Mouse (Mus musculus): ENCODE measurements around the gene Frmpd2.

Gene Frmpd2

GRCm38 (mm10) chr14:33508660-33509059 is 37.2 kb downstream of the Frmpd2 start:
- no peak for DNase-seq (ENCODE audit: low spot score in 2 of 2)

- no peak for DNase-seq (ENCODE audit: low spot score in 2 of 2)
These were observed 42.4 kb downstream of the Frmpd2 start for GRCm38 (mm10) chr14:33513877-33514276.

- no peak for DNase-seq (ENCODE audit: low spot score in 2 of 2)
These were observed 43.3 kb downstream of the Frmpd2 start for GRCm38 (mm10) chr14:33514756-33515285.

- no peak for DNase-seq (ENCODE audit: low spot score in 2 of 2)
These were observed 50.0 kb downstream of the Frmpd2 start for GRCm38 (mm10) chr14:33521538-33521937.

GRCm38 (mm10) chr14:33525272-33525983 is 53.9 kb downstream of the Frmpd2 start:
- no peak for DNase-seq (ENCODE audit: low spot score in 2 of 2)

- DNase-seq (ENCODE audit: low spot score in 2 of 2), result no peak
These were observed 55.1 kb downstream of the Frmpd2 start for GRCm38 (mm10) chr14:33526621-33527020.

- DNase-seq (ENCODE audit: low spot score in 2 of 2), result no peak
These were observed 56.4 kb downstream of the Frmpd2 start for GRCm38 (mm10) chr14:33527938-33528337.

- DNase-seq (ENCODE audit: low spot score in 2 of 2), result no peak
These were observed 59.9 kb downstream of the Frmpd2 start for GRCm38 (mm10) chr14:33531331-33531912.

GRCm38 (mm10) chr14:33532792-33533191 is 61.3 kb downstream of the Frmpd2 start:
- DNase-seq (ENCODE audit: low spot score in 2 of 2), result no peak

GRCm38 (mm10) chr14:33533516-33533915 is 62.0 kb downstream of the Frmpd2 start:
- DNase-seq (ENCODE audit: low spot score in 2 of 2), result no peak

- DNase-seq (ENCODE audit: low spot score in 2 of 2), result no peak
These were observed 63.8 kb downstream of the Frmpd2 start for GRCm38 (mm10) chr14:33535317-33535716.

GRCm38 (mm10) chr14:33539559-33540167 is 68.2 kb downstream of the Frmpd2 start:
- DNase-seq (ENCODE audit: low spot score in 2 of 2), result peak in 1 of 2 experiments; percentile 16

- DNase-seq (ENCODE audit: low spot score in 2 of 2), result no peak
These were observed 74.2 kb downstream of the Frmpd2 start for GRCm38 (mm10) chr14:33545565-33546143.

- DNase-seq (ENCODE audit: low spot score in 2 of 2), result no peak
These were observed 77.2 kb downstream of the Frmpd2 start for GRCm38 (mm10) chr14:33548650-33549049.

GRCm38 (mm10) chr14:33549856-33550255 is 78.4 kb downstream of the Frmpd2 start:
- DNase-seq (ENCODE audit: low spot score in 2 of 2), result no peak

- DNase-seq (ENCODE audit: low spot score in 2 of 2), result peak in 1 of 2 experiments; percentile 17
These were observed 99.2 kb downstream of the Frmpd2 start for GRCm38 (mm10) chr14:33570737-33571136.

- DNase-seq (ENCODE audit: low spot score in 2 of 2), result no peak
These were observed 102.1 kb downstream of the Frmpd2 start for GRCm38 (mm10) chr14:33573643-33574042.

- peak in 1 of 2 experiments; percentile 19 for DNase-seq (ENCODE audit: low spot score in 2 of 2)
These were observed 108.4 kb downstream of the Frmpd2 start for GRCm38 (mm10) chr14:33579771-33580484.

GRCm38 (mm10) chr14:33588951-33589350 is 117.5 kb downstream of the Frmpd2 start, which contains the start of gene Ptpn20:
Gene Ptpn20, plus strand, starts transcription at chr14:33589207.
- no peak for DNase-seq (ENCODE audit: low spot score in 2 of 2)

GRCm38 (mm10) chr14:33598376-33599130 is 127.1 kb downstream of the Frmpd2 start:
- DNase-seq (ENCODE audit: low spot score in 2 of 2), result no peak

GRCm38 (mm10) chr14:33607431-33607830 is 135.9 kb downstream of the Frmpd2 start:
- no peak for DNase-seq (ENCODE audit: low spot score in 2 of 2)
